Mouse (Mus musculus) hindbrain, embryonic 16.5 days (tissue): ENCODE measurements around the gene Slc35a2. TPM values are rescaled to one million over a fixed set of nuclear protein-coding genes. Genes with fewer than 3 reads are reported as not detected.

Experiments used
- polyA plus RNA-seq: library from polyadenylated mRNA; unstranded; fragments of >200 nt; fragmentation: Nextera tagmentation; extraction: Ambion mirVana; gene quantifications from 2 replicates; pipeline ENCODE4 v1.2.1, GENCODE M21; 2015

Gene Slc35a2
- polyA plus RNA-seq, 1 experiment from 2014 or later, result 50.7 TPM

Other genes with a start within 250 kb of the Slc35a2 start
- 249 and 292 TPM in 2 replicates for gene Syp, start 245.6 kb upstream of the Slc35a2 start, polyA plus RNA-seq
- 1.7 and 2.2 TPM in 2 replicates for gene Prickle3, start 226.8 kb upstream of the Slc35a2 start, polyA plus RNA-seq
- gene Plp2, start 212.6 kb upstream of the Slc35a2 start, polyA plus RNA-seq, result 21.1 and 24.8 TPM in 2 replicates
- gene Magix, start 202.8 kb upstream of the Slc35a2 start, polyA plus RNA-seq, result 0.25 and 0.45 TPM in 2 replicates
- gene Gpkow, start 186.9 kb upstream of the Slc35a2 start, polyA plus RNA-seq, result 45.7 and 51.2 TPM in 2 replicates
- gene Wdr45, start 169.7 kb upstream of the Slc35a2 start, polyA plus RNA-seq, result 31.6 and 36.3 TPM in 2 replicates
- not detected in 2 replicates for gene Gm45208, start 161.8 kb upstream of the Slc35a2 start, polyA plus RNA-seq
- 143 and 144 TPM in 2 replicates for gene Praf2, start 155.6 kb upstream of the Slc35a2 start, polyA plus RNA-seq
- gene Ccdc120, start 133.1 kb upstream of the Slc35a2 start, polyA plus RNA-seq, result 52.8 and 55.8 TPM in 2 replicates
- 20.4 and 25.3 TPM in 2 replicates for gene Tfe3, start 121.5 kb upstream of the Slc35a2 start, polyA plus RNA-seq
- gene Gripap1, start 94.3 kb upstream of the Slc35a2 start, polyA plus RNA-seq, result 61.5 and 71.9 TPM in 2 replicates
- gene Kcnd1, start 61.7 kb upstream of the Slc35a2 start, polyA plus RNA-seq, result 5.3 and 6.4 TPM in 2 replicates
- gene Otud5, start 42.7 kb upstream of the Slc35a2 start, polyA plus RNA-seq, result 34.2 and 41.2 TPM in 2 replicates
- 25.7 and 27.0 TPM in 2 replicates for gene Pim2, start 5.8 kb upstream of the Slc35a2 start, polyA plus RNA-seq
- gene Pqbp1, start 15.2 kb downstream of the Slc35a2 start, polyA plus RNA-seq, result 204 and 212 TPM in 2 replicates
- 161 and 163 TPM in 2 replicates for gene Timm17b, start 15.3 kb downstream of the Slc35a2 start, polyA plus RNA-seq
- not detected in 2 replicates for gene Gm10491, start 23.8 kb downstream of the Slc35a2 start, polyA plus RNA-seq
- not detected in 2 replicates for gene Gm10490, start 25.5 kb downstream of the Slc35a2 start, polyA plus RNA-seq
- gene Pcsk1n, start 35.8 kb downstream of the Slc35a2 start, polyA plus RNA-seq, result 303 and 325 TPM in 2 replicates
- gene Eras, start 44.6 kb downstream of the Slc35a2 start, polyA plus RNA-seq, result 0.15 TPM in 1 of 2 replicates, not detected in the other
- gene Hdac6, start 63.9 kb downstream of the Slc35a2 start, polyA plus RNA-seq, result 70.2 and 75.9 TPM in 2 replicates
- gene Gata1, start 94.0 kb downstream of the Slc35a2 start, polyA plus RNA-seq, result 0.08 and 0.26 TPM in 2 replicates
- 0.25 and 0.49 TPM in 2 replicates for gene Glod5, start 134.5 kb downstream of the Slc35a2 start, polyA plus RNA-seq
- gene Suv39h1, start 190.7 kb downstream of the Slc35a2 start, polyA plus RNA-seq, result 34.2 and 41.4 TPM in 2 replicates
- 0.28 and 0.29 TPM in 2 replicates for gene Was, start 206.5 kb downstream of the Slc35a2 start, polyA plus RNA-seq
- 65.0 and 65.9 TPM in 2 replicates for gene Wdr13, start 248.9 kb downstream of the Slc35a2 start, polyA plus RNA-seq